Mouse (Mus musculus) retina, postnatal 1 day (tissue): ENCODE measurements at regions not wholly inside any gene's neighbourhood (a gene's known extent, or its start where the extent isn't known, plus 50 kb on each side); places are given as distances from the start of the nearest gene placed in this dataset.
"Not testable (repeated sequence)": the region's sequence is repeated elsewhere in the genome, so short reads cannot be mapped to it uniquely, and the experiment has no call there.

Experiments
- DNase-seq: peaks from one replicate; pipeline ENCODE4 v3.0.0-alpha.2; 2012

DNA sequence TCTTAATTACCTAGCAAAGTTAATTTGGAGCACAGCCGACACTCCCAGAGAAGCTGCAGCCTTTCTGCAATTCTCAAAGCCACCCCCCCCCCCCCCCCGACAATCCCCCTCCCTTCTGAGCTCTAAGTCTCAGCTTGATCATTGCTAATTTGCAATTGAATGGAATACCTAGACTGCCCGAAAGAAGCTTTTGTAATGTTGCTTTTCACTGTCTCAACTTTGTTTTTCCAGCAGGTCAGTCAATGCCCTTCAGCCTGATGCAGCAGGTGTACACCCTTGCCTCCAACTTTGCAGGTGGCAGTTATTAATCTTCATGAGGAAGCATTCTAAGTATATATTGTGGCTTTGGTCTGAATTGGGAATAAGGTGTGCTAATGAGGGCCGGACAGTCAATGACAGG, 1006.6 kb upstream of the Gm8797 start:
- DNase-seq, result no peak

DNA sequence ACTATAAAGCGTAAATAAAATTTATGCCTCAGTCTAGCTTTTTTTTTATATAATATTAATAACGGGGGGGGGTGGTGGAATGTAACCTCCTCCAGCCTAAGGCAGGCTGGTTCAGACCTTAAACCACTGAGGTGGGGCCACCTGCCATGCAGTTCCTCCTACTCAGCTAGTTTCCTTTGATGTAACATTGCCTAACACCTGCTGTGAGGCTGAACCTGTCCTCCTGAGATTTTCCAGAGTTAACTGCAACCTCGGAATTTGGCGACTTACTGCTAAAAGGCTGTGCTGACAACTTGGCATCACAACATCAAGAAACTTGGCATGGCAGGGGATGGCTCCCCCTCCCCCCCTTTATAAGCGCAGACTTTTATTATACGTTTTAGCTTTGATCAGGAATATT, 1006.0 kb upstream of the Gm8797 start:
- no peak for DNase-seq

DNA sequence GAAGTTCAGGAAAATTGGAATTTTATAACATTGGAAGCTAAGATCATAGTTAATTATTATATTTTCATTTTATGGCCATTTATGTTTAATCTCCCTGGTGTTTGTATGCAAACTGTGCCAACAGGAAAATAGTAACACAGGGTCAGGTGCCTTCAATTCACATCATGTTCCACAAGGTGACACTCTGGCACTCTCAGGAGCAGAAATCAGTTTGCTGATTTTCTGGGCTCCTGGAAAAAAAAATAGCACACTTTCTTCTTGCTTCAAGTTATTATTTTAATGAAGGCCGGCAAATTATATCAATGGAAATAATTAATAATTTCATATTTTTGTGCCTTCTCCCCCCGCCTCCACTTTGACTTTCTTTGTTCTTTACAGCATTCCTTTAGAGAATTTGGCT, 994.5 kb upstream of the Gm8797 start:
- no peak for DNase-seq

DNA sequence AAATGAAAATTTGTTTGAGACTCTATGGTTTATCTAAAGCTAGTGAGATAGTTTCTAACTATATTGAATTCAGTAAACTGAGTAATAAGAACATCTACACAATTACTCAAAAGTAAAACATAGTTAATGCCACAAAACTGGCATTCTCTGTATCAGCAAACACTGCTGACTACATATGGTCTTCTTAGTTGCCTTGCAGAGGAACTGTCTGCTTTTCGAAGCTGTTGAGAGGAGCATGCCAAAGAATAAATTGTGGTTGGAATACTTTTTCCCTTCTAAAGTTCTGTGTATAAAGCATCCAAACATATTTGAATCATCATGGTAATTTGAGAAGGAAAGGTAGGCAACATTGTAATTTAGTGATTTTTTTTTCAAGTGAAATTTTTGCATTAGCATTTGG, 993.5 kb upstream of the Gm8797 start:
- DNase-seq, result no peak

DNA sequence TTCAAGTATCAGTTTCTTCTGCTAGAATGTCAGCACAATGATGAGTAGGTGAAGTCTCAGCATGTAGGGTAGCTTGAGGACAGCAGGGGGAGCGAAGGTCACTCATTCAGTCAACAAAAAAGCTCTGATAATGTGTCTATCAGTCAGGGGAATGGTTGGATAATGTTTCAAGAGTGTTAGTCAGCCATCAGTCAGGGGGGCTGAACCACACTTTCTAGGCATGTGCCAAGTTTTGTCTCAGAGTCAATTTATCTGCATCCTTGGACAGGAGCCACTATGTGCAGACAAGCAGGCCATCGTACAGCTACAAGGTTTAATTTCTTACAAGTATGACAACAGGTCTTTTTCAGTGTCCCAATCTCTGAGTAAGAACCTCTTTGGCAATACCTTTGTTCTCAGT, 987.5 kb upstream of the Gm8797 start:
- DNase-seq, result no peak

DNA sequence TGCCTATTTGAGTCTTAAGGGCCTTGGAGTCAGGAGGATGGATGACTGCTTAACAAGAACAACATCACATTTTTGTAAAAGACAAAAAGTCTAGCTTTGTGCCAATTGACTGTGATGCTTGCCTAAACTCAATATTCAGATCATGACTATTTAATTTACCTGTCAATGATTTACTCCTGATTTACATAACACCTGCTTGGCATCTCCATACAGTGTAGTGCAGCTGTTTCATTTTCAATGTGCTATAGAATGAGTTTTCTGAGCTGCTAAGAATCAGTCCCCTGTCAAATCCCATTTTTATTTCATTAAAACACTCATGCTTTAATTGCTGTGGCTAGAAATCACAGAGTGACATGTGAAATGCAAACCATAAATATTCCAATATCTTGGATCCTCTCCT, 974.0 kb upstream of the Gm8797 start:
- DNase-seq, result no peak

DNA sequence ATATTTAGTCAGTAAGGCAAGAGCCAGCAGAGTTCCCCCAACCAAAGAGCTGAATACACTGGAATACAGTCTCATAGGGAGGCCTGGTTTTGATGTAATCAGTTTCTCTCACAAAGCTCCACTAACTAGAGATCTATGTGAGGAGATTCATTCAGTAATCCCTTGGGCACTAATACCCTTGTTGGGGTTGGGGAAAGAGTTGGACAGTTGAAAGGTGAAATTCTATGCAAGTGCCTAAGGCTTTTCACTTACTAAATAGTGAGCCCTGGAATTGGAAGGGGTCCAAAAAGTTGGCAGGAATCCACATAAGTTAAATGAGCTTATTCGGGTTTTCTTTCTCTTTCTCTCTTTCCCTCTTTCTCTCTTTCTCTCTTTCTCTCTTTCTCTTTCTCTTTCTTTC, 965.4 kb upstream of the Gm8797 start:
- DNase-seq, result no peak

DNA sequence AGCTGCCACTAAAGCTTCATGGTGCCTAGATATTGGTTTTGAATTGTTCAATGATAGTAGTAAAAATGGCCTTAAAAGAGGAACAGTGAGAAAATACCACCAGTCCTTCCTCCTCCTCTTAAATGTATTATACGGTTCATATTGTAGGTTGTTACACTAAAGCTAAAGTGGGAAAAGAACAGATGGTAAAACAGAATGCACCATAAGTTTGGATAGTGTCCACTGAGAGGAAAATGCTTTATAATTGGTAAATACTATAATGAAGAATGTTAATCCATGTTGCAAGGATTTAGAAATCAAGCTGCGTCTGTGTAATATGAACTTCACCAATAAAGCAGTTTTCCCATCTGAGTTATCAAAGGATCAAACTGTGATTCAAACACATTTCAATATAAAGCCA, 957.5 kb upstream of the Gm8797 start:
- no peak for DNase-seq

DNA sequence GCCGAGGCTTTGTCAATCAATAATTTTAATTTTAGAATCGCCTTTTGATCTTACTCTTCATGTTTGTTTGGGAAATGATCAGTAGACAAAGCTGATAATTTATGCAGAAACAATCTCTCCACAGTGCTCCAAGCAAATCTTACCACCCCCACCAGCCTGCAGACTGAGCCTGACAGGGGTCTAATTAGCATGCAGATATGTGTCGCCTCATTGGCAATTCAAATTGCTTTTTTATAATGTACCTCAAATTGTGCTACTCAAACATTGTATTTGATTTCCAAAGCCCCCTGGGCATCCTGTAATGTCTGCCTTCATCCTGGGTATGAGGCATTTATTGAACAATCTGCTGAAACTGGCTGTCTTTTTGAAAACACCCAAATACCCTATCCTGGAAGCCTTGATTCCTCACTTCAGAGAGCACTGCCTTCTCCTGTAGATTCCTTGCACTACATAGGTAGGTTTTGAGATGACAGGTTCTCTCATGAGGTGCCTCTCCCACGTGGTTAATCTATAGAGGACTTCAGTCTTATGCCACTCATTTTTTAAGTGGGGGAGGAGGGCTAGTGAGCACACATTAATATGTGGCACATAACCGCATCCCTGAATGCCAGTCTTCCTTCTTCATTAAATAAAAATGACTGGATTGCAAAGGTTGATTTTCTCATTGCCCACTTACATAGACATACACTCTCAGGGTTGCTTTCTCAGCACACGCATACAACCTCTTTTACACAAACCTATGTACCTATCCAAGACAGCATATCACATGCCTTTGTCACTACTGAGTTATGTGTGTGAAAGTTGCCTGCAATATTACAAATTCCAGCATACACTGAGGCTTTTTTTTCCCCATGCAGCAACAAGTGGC, 954.3 kb upstream of the Gm8797 start:
- DNase-seq, result peak; percentile 14

DNA sequence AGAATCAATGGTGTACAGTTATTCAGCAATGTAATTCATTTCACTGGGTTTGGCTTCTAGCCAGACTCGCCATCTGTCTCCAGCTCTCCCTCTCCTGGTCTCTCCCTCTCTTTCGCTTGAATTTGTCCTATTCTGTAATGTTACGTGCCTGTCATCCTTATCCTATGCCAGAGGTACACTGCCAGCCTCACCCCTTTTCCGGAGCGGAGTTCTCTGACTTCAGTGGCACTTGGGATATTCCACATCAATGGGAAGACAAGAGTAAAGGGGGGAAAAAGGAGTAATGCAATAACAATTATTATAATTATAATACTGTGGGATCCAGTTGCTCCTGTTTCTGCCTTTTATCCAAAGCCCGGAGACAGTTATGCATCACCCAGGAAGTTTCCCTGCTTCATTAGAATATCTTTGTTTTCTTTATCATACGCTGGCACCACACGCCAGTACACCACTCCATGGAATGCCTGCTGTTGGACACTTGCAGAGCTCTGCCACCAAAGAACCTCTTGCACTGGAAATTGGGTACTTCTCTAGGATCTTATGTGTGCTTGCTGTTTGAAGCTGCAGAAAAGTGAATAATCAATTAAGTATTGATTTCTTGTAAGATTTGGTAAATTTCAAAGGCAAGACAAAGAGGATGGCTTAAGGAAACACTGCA, 953.6 kb upstream of the Gm8797 start:
- peak; percentile 72 for DNase-seq

DNA sequence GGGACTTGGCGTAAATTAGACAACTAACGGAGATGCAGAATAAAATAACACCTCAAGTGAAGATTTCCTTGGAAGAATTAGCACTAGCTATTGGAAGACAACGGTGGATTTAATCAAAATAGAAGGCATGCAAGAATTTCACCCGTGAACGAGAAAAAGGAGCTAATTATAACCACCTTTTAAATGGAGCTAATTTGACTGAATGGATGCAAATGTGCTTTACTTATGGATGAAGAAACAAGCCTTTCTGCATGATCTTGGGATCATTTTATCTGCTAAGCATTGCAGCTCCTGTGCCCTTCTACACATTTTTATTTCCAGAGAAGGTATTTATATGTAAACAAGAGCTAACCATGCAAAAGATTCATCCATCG, 953.1 kb upstream of the Gm8797 start:
- no peak for DNase-seq

DNA sequence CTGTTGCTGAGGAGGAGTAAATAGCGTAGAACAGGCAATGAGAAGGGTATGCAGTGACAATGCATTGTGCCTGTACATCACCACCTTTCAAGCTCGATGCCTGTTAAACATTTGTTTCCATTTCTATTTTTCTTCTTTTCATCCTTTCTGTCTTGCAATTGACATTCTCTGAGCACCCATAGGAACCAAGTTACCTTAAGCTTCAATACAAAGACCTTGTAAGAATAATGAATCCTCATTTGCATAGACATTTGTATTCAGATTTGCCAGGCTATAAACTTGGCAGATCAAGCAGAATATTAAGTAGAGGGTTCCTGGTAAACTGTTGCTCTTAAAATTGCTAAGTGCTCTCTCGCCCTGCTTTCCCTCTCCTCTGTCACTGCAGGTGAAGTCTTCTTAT, 952.2 kb upstream of the Gm8797 start:
- DNase-seq, result no peak

DNA sequence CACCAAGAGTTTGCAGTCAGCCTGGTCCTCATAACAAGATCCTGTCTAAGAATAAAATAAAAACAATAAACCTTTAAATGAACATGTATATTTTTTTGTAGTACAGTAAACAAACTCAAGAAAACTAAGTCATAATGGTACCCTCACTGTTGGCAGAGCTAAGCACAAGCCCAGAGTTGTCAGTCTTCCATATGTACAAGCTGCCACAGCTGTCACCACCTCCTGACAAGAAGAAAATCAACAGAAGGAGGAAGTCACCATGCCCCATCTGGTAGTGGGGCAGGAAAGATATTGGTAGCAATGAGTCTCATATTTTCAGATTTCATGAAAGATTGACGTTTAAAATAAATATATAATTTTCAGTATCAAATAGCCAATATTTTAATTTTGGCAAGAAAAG, 916.1 kb upstream of the Gm8797 start:
- DNase-seq, result no peak

DNA sequence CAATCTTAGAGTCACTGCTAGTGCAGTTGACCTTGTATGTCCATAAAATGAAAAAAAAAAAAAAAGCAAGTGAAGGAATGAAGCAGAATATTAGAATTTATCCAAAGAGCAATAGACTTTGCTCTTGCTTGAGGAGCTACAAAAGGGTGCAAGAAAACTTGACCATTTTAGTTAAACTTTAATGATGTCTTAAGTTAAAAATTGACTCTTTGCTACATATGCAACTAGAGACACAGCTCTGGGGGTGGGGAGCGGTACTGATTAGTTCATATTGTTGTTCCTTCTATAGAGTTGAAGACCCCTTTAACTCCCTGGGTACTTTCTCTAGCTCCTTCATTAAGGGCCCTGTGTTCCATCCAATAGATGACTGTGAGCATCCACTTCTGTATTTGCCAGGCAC, 915.0 kb upstream of the Gm8797 start:
- no peak for DNase-seq

DNA sequence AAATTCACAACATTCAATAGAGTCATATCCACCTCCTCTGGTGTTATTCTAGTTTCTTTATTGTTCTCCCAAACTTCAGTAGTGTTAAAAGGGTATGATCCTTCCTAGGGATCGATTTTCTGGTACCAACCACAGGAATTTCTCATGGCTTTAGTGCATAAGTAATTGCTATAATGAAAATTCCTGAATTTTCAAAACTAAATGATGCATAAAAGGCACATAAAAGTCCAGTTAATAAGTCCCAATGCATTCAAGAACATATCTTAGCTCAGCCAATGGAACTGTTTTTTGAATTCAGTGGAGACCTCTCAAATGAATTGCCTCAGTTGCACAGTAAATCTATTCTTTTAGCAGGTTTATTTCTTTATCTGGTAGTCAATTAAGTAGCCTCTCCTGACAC, 913.7 kb upstream of the Gm8797 start:
- DNase-seq, result no peak

DNA sequence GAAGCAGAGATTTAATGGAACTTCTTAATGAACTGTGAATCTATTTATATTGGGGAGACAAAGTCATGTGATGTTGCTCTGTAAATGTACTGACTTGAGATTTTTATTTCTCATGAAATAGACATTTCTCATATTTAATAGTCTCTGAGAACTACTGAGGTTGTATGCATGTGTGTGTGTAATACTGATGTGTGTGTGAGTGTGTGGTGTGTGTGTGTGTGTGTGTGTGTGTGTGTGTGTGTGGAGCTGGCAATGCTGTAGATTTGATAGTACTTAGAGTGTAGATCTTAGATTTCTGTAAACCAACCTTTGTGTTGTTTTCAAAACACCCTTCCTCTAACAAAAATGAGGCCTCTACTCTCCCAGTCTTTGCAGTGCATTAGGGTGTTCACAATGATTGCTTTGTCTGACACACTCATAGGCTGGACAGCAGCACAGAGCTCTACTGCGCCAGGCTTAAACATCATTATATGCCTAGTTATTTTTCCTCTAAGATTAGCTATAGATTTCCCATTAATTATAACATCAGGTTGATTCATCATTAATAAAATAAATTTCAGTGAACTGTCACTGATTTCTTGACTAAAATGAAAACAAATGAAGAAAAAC, 895.5 kb upstream of the Gm8797 start:
- no peak for DNase-seq

DNA sequence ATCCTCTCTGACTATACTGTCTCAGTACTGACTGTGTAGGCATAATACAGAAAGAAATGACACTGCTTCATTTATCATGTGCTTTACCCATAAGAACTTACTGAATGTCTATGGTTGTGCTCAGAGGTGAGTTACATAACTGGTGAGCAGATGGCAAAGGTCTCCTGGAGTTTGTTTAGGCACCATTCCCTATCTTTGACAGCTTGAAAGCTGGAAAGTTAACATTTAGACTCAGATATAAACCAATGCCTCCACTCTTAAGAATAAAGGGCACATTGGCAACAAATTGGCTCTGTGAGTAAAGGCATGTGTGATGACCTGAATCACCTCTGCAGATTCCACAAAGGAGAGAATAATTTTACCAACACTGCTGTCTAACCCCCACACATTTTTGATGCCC, 894.0 kb upstream of the Gm8797 start:
- no peak for DNase-seq

DNA sequence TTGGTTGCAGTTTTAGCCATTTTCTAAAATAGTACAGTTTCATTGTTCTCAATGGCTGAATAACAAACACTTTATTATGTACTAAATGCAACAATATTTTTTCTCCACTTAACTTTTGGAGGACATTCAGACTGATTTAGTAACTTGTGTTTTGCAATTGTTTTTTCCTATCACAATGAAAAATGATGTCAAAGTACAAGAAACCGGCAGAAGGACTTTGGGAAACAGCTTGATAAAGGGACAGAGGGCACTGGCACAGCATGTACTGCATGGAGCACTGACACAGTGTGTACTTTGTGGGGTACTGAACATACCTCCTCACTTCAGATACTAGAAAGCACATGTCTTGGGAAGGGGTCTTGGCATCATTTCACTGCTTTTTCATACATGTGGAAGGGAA, 884.4 kb upstream of the Gm8797 start:
- no peak for DNase-seq

DNA sequence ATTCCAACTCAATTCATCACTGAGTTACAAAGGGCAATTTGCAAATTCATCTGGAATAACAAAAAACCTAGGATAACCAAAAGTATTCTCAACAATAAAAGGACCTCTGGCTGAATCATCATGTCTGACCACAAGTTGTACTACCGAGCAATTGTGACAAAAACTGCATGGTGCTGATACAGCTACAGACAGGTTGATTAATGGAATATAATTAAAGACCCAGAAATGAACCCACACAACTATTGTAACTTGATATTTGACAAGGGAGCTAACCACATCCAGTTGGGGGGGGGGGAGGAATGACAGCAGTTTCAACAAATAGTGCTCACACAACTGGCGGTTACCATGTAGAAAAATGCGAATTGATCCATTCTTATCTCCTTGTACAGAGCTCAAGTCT, 864.7 kb upstream of the Gm8797 start:
- no peak for DNase-seq

DNA sequence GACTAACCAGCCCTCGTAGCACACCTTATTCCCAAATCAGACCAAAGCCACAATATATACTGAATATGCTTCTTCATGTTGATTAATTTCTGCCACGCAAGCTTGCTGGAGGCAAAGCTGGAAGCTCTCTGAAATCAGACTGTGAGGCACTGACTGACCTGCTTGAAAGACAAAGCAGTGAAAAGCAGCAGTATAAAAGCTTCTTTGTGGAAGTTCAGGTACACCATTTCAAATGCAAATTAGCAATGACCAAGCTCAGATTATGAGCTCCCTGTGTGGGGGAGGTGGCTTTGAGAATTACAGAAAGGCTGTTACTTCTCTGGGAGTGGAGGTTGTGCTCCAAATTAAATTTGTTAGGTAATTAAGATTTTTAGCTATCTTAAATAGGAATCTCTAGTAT, 857.5 kb upstream of the Gm8797 start:
- DNase-seq, result no peak

DNA sequence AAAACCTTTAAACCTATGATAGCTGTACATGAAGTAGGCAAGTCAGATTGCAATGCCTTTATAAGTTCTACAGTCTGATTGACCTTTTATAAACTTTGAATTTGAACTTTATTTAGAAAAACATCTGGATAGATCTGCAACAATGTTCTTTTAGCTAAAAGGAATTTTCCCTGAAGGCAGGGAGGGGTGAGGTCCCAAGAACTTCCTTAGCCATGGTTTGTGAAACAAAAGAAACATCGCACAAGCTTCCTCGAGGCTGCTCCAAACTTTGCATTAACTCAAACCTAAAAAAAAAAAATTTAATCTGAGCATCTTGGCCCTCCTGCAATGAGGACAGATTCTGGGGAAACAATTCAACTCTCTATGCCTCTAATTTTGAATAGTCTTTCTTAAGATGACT, 854.8 kb upstream of the Gm8797 start:
- DNase-seq, result no peak

DNA sequence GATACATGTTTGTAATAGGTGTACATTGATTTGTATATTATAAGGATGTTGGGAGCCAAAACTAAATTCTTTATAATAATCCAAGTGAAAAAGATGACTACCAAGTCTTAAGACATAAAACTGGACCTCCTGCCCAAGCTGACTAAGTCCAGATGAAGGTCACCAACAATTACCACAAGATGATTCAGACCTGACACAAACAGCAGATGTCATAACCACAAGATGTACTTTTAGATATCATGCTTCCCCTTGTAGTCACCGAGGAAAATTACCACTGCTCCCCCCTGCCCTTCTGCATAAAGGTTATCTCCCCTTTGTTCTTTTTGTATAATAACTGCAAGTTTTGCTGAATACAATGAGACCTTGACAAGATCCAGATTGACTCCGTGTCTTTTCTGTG, 843.0 kb upstream of the Gm8797 start:
- DNase-seq, result not testable (repeated sequence)

DNA sequence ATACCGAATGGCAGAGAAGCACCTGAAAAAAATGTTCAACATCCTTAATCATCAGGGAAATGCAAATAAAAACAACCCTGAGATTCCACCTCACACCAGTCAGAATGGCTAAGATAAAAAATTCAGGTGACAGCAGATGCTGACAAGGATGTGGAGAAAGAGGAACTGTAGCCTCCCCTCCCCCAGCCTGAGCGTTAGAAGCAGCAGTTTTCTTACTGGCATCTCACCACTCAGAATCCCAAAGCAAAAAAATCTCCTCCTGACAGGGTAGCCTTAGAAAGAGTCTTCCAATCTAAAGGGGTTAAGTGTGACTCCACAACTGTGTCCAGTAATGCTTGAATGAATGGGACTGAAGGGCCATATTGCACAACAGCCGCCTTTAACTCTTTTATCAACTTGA, 819.9 kb upstream of the Gm8797 start:
- not testable (repeated sequence) for DNase-seq

DNA sequence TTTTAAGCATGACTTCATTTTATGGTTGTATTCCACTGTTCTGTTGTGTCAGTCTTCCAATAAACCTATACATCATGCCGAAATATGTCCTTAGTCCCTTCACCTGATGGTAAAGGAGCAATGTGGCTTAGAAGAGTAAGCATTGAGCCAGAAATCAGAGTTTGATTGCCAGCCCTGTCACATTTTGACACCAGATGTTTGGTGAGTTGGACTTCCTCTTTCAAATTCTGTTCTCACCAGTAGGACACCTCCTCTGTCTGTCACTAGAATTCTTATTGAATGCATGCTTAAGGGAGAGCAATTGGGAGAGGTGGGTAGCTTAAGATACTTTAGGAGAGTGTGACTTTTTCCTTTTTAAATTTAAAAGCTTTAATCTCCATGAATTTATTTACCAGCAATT, 779.1 kb upstream of the Gm8797 start:
- no peak for DNase-seq
